Mouse (Mus musculus): ENCODE results near the gene Prps1l3.

The Prps1l3 gene

GRCm38 (mm10) chr12:57243671-57244495 lies 13.7 kb downstream of the Prps1l3 start:
- DNase-seq (ENCODE audit: low spot score in 2 of 2) = no peak

DNA sequence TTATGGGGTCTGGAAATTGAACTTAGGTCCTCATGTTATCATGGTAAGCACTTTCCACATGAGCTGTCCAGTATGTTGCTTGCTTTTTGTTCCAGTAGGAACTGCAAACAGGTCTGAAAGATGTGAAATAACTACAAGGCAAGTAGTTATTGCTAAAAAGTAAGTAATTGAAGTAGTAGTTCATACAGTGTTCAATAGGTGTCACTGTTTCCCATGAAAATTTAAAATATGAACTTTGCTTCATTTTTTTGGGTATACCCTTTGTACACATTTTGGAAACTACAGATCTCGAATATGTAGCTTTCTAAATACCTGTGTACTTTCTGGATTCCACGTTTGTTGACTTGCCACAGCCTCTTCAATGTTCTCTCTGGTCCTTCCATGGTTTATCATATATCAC lies 28.4 kb downstream of the Prps1l3 start:
- DNase-seq (ENCODE audit: low spot score in 2 of 2) = no peak

- DNase-seq (ENCODE audit: low spot score in 2 of 2) = no peak
Measured at GRCm38 (mm10) chr12:57275456-57275855, 45.2 kb downstream of the Prps1l3 start.

DNA sequence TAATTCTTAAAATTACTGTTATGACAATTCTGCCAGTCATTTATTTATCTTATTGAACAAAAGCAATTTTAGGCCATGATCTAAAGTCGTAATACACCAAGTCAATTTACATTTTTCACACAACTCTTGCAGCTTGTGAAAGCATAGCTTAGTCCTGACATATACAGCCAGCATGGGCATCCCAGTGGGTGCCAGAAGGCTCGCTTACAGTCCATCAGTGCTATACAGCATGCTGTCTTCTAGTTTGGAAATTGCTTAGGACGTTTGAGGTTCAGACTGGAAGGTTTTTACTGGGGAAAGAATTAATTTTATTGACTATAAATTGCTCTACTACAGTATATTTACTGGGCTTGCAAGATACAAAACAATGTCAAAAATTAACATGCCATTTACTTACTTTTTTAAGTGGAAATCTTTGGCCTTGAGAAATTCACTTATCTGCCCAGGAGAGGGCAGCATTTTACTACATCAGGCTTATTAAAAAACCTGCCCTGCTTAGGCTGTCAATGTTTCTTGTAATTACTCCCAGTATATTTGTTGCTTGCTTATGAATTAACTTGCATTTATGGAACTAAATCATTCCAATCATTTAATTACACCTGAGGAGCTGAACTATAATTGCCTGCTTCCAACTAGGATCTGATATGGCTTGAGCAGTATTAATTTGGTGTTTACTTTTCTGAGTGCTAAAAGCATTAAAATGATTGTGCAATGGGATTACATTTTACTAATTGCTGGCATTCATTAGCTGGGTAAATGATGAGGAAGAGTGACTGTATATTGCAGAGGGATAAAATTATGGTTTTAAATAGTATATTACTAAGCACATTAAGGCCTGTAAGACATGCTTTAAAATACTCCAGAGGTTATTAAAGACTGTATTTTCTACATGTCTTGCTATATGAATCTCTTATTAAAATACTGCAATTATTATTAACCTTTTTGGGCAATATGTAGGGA lies 51.2 kb downstream of the Prps1l3 start:
- DNase-seq (ENCODE audit: low spot score in 2 of 2) = no peak

DNA sequence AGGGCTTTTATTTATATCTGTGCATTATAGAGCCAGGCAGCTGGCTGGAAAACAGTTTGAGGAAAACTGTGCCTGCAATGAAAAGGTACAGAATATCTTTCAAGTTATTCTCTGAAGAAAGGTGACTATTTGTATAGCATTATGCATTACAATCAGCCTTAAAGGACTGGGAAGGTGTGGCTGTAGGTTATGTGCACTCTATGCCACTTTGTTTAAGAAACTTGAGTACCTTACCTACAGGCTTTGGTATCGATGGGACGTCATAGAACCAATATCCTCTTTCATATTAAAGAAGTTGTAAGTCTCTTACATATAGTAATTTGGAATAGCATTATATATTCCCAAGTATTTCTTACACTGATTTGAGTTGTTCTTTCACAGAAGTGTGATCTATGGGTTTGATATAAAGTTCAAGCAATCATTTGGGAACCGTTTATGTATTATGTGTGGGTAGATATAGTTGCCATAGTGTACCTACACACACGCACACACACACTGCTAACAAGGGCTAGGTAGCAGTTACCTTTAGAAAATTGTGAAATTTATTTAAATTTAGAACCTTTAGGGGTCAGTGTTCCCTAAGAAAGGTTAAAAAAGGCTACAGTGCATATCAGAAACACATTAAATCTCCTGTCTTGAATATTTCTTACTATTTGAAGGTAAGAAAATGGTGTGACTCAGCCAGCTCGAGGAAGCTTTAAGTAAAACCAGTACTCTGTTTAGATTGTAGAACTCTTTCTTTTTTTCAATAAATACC lies 55.3 kb downstream of the Prps1l3 start:
- DNase-seq (ENCODE audit: low spot score in 2 of 2) = no peak
